8 mouse cellular contexts compared by ENCODE assay signal in genomic region chr14:28505586-28506375, GRCm38 (mm10). TPM values are rescaled to one million over a fixed set of nuclear protein-coding genes. Genes with fewer than 3 reads are reported as not detected.
DNase-seq lines count a peak whose midpoint lies in the region; ATAC-seq and TF ChIP-seq lines count a peak whose summit lies in the region.

No protein-coding gene starts in this region.

- TF ChIP-seq CTCF in thymus, adult 2 months (IDR thresholded peaks at IDR 0.05; ENCODE audit: borderline replicate concordance, control insufficient read depth, extremely low read depth, insufficient read depth, low read length, poor library complexity): no peak

- peak overlapping the region; percentile 79 for H3K4me3 ChIP-seq in heart, embryonic 12.5 days
- peak overlapping the region; percentile 73 for H3K4me3 ChIP-seq in kidney, embryonic 16.5 days (ENCODE audit: low read length)
- H3K4me3 ChIP-seq in midbrain, embryonic 11.5 days (ENCODE audit: low read depth, low read length): peak overlapping the region; percentile 70
- no peak overlapping the region; the same call in 1 of the 2 replicates for H3K4me3 ChIP-seq in thymus, adult 2 months (ENCODE audit: control insufficient read depth, insufficient read depth, low read length)

- H3K36me3 ChIP-seq in heart, embryonic 12.5 days: no peaks in the 10 kb centered on the region
- H3K36me3 ChIP-seq in kidney, embryonic 16.5 days (ENCODE audit: insufficient read depth, low read length): no peaks in the 10 kb centered on the region
- no peaks in the 10 kb centered on the region for H3K36me3 ChIP-seq in midbrain, embryonic 11.5 days (ENCODE audit: control insufficient read depth, insufficient read depth, low read length)
- no peaks in the 10 kb centered on the region for H3K36me3 ChIP-seq in thymus, adult 2 months (ENCODE audit: control insufficient read depth, insufficient read depth, low read length)

- no peaks in the 10 kb centered on the region; the same call in 1 of the 2 replicates for H3K27me3 ChIP-seq in heart, embryonic 12.5 days (replicated peaks)
- H3K27me3 ChIP-seq in kidney, embryonic 16.5 days (ENCODE audit: insufficient read depth, low read length): peaks cover 43% of the 10 kb centered on the region
- H3K27me3 ChIP-seq in midbrain, embryonic 11.5 days (ENCODE audit: control insufficient read depth, insufficient read depth, low read length): peaks cover 11% of the 10 kb centered on the region
- H3K27me3 ChIP-seq in thymus, adult 2 months (ENCODE audit: control insufficient read depth, insufficient read depth, low read length): peaks cover 3% of the 10 kb centered on the region; the same call in 1 of the 2 replicates

- peak overlapping the region; percentile 92 for H3K4me2 ChIP-seq in heart, embryonic 12.5 days
- H3K4me2 ChIP-seq in kidney, embryonic 16.5 days (replicated peaks; ENCODE audit: low read depth, low read length): peak overlapping the region; percentile 91
- peak overlapping the region; percentile 95 for H3K4me2 ChIP-seq in midbrain, embryonic 11.5 days

- H3K9ac ChIP-seq in heart, embryonic 12.5 days: peak overlapping the region; percentile 93
- H3K9ac ChIP-seq in kidney, embryonic 16.5 days (replicated peaks; ENCODE audit: low read length): peak overlapping the region; percentile 88
- H3K9ac ChIP-seq in midbrain, embryonic 11.5 days (ENCODE audit: low read length): peak overlapping the region; percentile 87

- no peak; the same call in 1 of the 2 replicates for ATAC-seq in heart, embryonic 12.5 days (ENCODE audit: insufficient number of reproducible peaks, low FRiP score)
- ATAC-seq in kidney, embryonic 16.5 days (ENCODE audit: low FRiP score, low TSS enrichment): peak; percentile 37; the same call in 1 of the 2 replicates
- peak; percentile 28; the same call in 1 of the 2 replicates for ATAC-seq in midbrain, embryonic 11.5 days (ENCODE audit: low FRiP score)

- DNase-seq in ovary, postnatal 36 days (ENCODE audit: low spot score): peak; percentile 45
- DNase-seq in ovary, postnatal 14 days (ENCODE audit: low spot score): no peak
- DNase-seq in embryo, embryonic 10 days (ENCODE audit: low spot score): peak; percentile 80
- DNase-seq in midbrain, embryonic 11.5 days (ENCODE audit: low spot score, missing footprints): peak; percentile 97
- peak; percentile 25 to 53 for DNase-seq in urinary bladder, postnatal 36 days (ENCODE audit: low spot score in 2 of 2)
- DNase-seq in thymus, adult 2 months: no peak

- under 1% methylated on average over 62 of the region's 62 CpGs for whole genome bisulfite sequencing in heart, embryonic 12.5 days
- under 1% methylated on average over 62 of the region's 62 CpGs for WGBS in kidney, embryonic 16.5 days
- under 1% methylated on average over 62 of the region's 62 CpGs for WGBS in midbrain, embryonic 11.5 days
- WGBS in thymus, adult 2 months: 3% methylated on average over 62 of the region's 62 CpGs

- peak overlapping the region; percentile 98 for H3K27ac ChIP-seq in heart, embryonic 12.5 days (ENCODE audit: poor library complexity, severe bottlenecking)
- H3K27ac ChIP-seq in kidney, embryonic 16.5 days (ENCODE audit: low read length): peak overlapping the region; percentile 95
- peak overlapping the region; percentile 92 for H3K27ac ChIP-seq in midbrain, embryonic 11.5 days (ENCODE audit: low read depth, low read length)
- H3K27ac ChIP-seq in thymus, adult 2 months (ENCODE audit: control insufficient read depth, insufficient read depth, low read length): no peak overlapping the region

- TF ChIP-seq POLR2A in thymus, adult 2 months (IDR thresholded peaks at IDR 0.05; ENCODE audit: control insufficient read depth, extremely low read depth, insufficient read depth, low read length, poor library complexity): no peak

- no peaks in the 10 kb centered on the region for H3K9me3 ChIP-seq in heart, embryonic 12.5 days (replicated peaks)
- H3K9me3 ChIP-seq in kidney, embryonic 16.5 days (ENCODE audit: low read length): no peaks in the 10 kb centered on the region
- H3K9me3 ChIP-seq in midbrain, embryonic 11.5 days (ENCODE audit: control insufficient read depth, low read length): no peaks in the 10 kb centered on the region

- H3K4me1 ChIP-seq in heart, embryonic 12.5 days (replicated peaks): peaks cover 19% of the 10 kb centered on the region
- peaks cover 33% of the 10 kb centered on the region for H3K4me1 ChIP-seq in kidney, embryonic 16.5 days (ENCODE audit: insufficient read depth, low read length)
- peaks cover 23% of the 10 kb centered on the region for H3K4me1 ChIP-seq in midbrain, embryonic 11.5 days (ENCODE audit: control insufficient read depth, insufficient read depth, low read length)
- H3K4me1 ChIP-seq in thymus, adult 2 months (replicated peaks; ENCODE audit: control insufficient read depth, insufficient read depth, low read length): no peaks in the 10 kb centered on the region

RNA-seq across cellular contexts. Expression of gene Wnt5a, which starts 1.2 kb away (rescaled TPM):
- 40.6 and 47.4 TPM in 2 replicates for polyA plus RNA-seq in heart, embryonic 12.5 days (2016; fragmentation: Nextera tagmentation; extraction: Ambion mirVana)
- polyA plus RNA-seq in kidney, embryonic 16.5 days (2015; fragmentation: Nextera tagmentation; extraction: Ambion mirVana): 26.0 and 27.9 TPM in 2 replicates
- polyA plus RNA-seq in midbrain, embryonic 11.5 days (2014; fragmentation: Nextera tagmentation; extraction: Ambion mirVana): 27.8 and 31.3 TPM in 2 replicates
- polyA plus RNA-seq in thymus, adult 2 months (2012; rRNA removed): 1.2 and 1.8 TPM in 2 replicates

Comparison
In these comparisons a context has a peak if more than half of its experiments do, and no peak if none do; other contexts are left out.
1. DNase-seq: peak in ovary, postnatal 36 days (single experiment), embryo, embryonic 10 days (single experiment), midbrain, embryonic 11.5 days (single experiment) and urinary bladder, postnatal 36 days (2 of 2); none in ovary, postnatal 14 days (single experiment) and thymus, adult 2 months (single experiment).
2. Peak in every context shown above with its lines, with median percentiles within 50 percentile points of each other: H3K4me2 ChIP-seq and H3K9ac ChIP-seq.